Mouse (Mus musculus) spleen, adult 2 months (tissue): Measurements from ENCODE around the gene Rgs12. TPM values are rescaled to one million over a fixed set of nuclear protein-coding genes. Genes with fewer than 3 reads are reported as not detected.

Experiments used
- DNase-seq, 2 experiments: peaks; one replicate each; pipeline versions ENCODE4 v3.0.0 to v3.0.0-alpha.2; 2012 to 2021; ENCODE audit warnings: low spot score in 2 of 2, low read depth in 1 of 2
- H3K27ac ChIP-seq: fragments of 200-500 bp; 2 replicates; pipeline ENCODE4 v1.5.1; 2012; ENCODE audit warnings: low read length, inconsistent platforms; ENCODE audit not compliant: insufficient read depth
- H3K27me3 ChIP-seq: fragments of 200-500 bp; 2 replicates; pipeline ENCODE4 v1.6.1; 2012; ENCODE audit warnings: mild to moderate bottlenecking, moderate library complexity, low read length, inconsistent platforms; ENCODE audit not compliant: control insufficient read depth, insufficient read depth
- H3K36me3 ChIP-seq: fragments of 200-500 bp; 2 replicates; pipeline ENCODE4 v1.6.1; 2012; ENCODE audit warnings: mild to moderate bottlenecking, low read length, inconsistent platforms; ENCODE audit not compliant: control insufficient read depth, insufficient read depth
- H3K4me1 ChIP-seq: fragments of 200-500 bp; 2 replicates; pipeline ENCODE4 v1.6.1; 2011; ENCODE audit warnings: inconsistent platforms; ENCODE audit not compliant: control insufficient read depth, insufficient read depth, insufficient read length
- H3K4me3 ChIP-seq: fragments of 200-500 bp; 2 replicates; pipeline ENCODE4 v1.5.1; 2011; ENCODE audit warnings: mild to moderate bottlenecking, inconsistent platforms; ENCODE audit not compliant: insufficient read depth, insufficient read length; ENCODE audit errors: extremely low read depth
- CTCF ChIP-seq: fragments of 200-500 bp; IDR thresholded peaks from 2 replicates; pipeline ENCODE4 v1.5.1; 2011; ENCODE audit warnings: mild to moderate bottlenecking, inconsistent platforms; ENCODE audit not compliant: insufficient read depth, insufficient read length, insufficient replicate concordance; ENCODE audit errors: extremely low read depth
- POLR2A ChIP-seq: fragments of 200-500 bp; IDR thresholded peaks from 2 replicates; pipeline ENCODE4 v1.6.1; 2011; ENCODE audit warnings: low read depth, low read length, inconsistent platforms
- WGBS: fragments of 180-500 bp; shearing (Covaris S2); methylation state at CpG from one replicate; pipeline ENCODE4 v1.1.7; 2018; 5-methylcytosine and 5-hydroxymethylcytosine counted together
- polyA plus RNA-seq: library from polyadenylated mRNA; depleted of rRNA; stranded (reverse); fragments of >200 nt; gene quantifications from 2 replicates; pipeline ENCODE4 v1.2.3, GENCODE M21; 2012

Gene Rgs12
- polyA plus RNA-seq, 1 experiment: 30.1 TPM

GRCm38 (mm10) chr5:35011156-35011923 lies 62.1 kb downstream of the Rgs12 start:
- Histone ChIP-seq H3K4me1 (no peaks in the 10 kb centered on the region; the same call in 1 of the 2 replicates), H3K4me3 (no peak overlapping the region), H3K27ac (no peak overlapping the region), H3K27me3 (no peaks in the 10 kb centered on the region), H3K36me3 (no peaks in the 10 kb centered on the region)
- no peak for DNase-seq
- no peak for TF ChIP-seq POLR2A
- TF ChIP-seq CTCF: no peak
- WGBS: 97% methylated on average over 6 of the region's 6 CpGs

GRCm38 (mm10) chr5:35014036-35014435 lies 64.8 kb downstream of the Rgs12 start:
- TF ChIP-seq CTCF (no peak), POLR2A (no peak)
- Histone ChIP-seq H3K4me3 (no peak overlapping the region), H3K36me3 (no peaks in the 10 kb centered on the region), H3K4me1 (no peaks in the 10 kb centered on the region), H3K27me3 (no peaks in the 10 kb centered on the region), H3K27ac (no peak overlapping the region)
- WGBS: 93% methylated on average over 6 of the region's 6 CpGs
- no peak for DNase-seq

GRCm38 (mm10) chr5:35019673-35020300 lies 70.5 kb downstream of the Rgs12 start:
- 90% methylated on average over 9 of the region's 9 CpGs for WGBS
- no peak for DNase-seq
- no peaks in the 10 kb centered on the region for H3K36me3 ChIP-seq
- TF ChIP-seq POLR2A (no peak), CTCF (no peak)
- no peaks in the 10 kb centered on the region for H3K27me3 ChIP-seq
- H3K27ac ChIP-seq: no peak overlapping the region
- H3K4me3 ChIP-seq: no peak overlapping the region
- no peaks in the 10 kb centered on the region for H3K4me1 ChIP-seq

- DNase-seq: no peak
- Histone ChIP-seq H3K27ac (no peak overlapping the region), H3K27me3 (no peaks in the 10 kb centered on the region), H3K4me1 (no peaks in the 10 kb centered on the region), H3K36me3 (no peaks in the 10 kb centered on the region), H3K4me3 (no peak overlapping the region)
- 86% methylated on average over 9 of the region's 9 CpGs for WGBS
- TF ChIP-seq CTCF (no peak), POLR2A (no peak)
Observed at GRCm38 (mm10) chr5:35020410-35021241, 71.4 kb downstream of the Rgs12 start.

GRCm38 (mm10) chr5:35024975-35025374 lies 75.7 kb downstream of the Rgs12 start:
- TF ChIP-seq POLR2A (no peak), CTCF (peak; percentile 50; the same call in 1 of the 2 replicates)
- DNase-seq: peak in 1 of 2 experiments; percentile 21
- no peaks in the 10 kb centered on the region for H3K36me3 ChIP-seq
- H3K4me1 ChIP-seq: no peaks in the 10 kb centered on the region
- H3K27me3 ChIP-seq: no peaks in the 10 kb centered on the region
- H3K27ac ChIP-seq: no peak overlapping the region
- WGBS: 37% methylated on average over 2 of the region's 2 CpGs
- H3K4me3 ChIP-seq: no peak overlapping the region

- Histone ChIP-seq H3K36me3 (no peaks in the 10 kb centered on the region), H3K4me1 (no peaks in the 10 kb centered on the region), H3K4me3 (no peak overlapping the region), H3K27ac (no peak overlapping the region), H3K27me3 (no peaks in the 10 kb centered on the region)
- TF ChIP-seq CTCF (no peak), POLR2A (no peak)
- 100% methylated on average over 1 of the region's 1 CpGs for WGBS
- DNase-seq: no peak
Observed at GRCm38 (mm10) chr5:35029303-35029702, 80.1 kb downstream of the Rgs12 start.
